Mouse (Mus musculus) small intestine, adult 2 months (tissue): ENCODE measurements around the gene Olfr643.

ENCODE experiments used
- CTCF ChIP-seq: fragments of 200-500 bp; IDR thresholded peaks from 2 replicates; pipeline ENCODE4 v1.5.1; 2012; ENCODE audit warnings: low read depth, mild to moderate bottlenecking, control low read depth, inconsistent platforms, low read length, moderate library complexity, mixed read lengths; ENCODE audit not compliant: insufficient replicate concordance, insufficient read length; ENCODE audit errors: extremely low read depth
- POLR2A ChIP-seq: fragments of 200-500 bp; IDR thresholded peaks from 2 replicates; pipeline ENCODE4 v1.6.1; 2012; ENCODE audit warnings: low read depth, mild to moderate bottlenecking, control low read depth, inconsistent platforms, low read length, moderate library complexity

DNA sequence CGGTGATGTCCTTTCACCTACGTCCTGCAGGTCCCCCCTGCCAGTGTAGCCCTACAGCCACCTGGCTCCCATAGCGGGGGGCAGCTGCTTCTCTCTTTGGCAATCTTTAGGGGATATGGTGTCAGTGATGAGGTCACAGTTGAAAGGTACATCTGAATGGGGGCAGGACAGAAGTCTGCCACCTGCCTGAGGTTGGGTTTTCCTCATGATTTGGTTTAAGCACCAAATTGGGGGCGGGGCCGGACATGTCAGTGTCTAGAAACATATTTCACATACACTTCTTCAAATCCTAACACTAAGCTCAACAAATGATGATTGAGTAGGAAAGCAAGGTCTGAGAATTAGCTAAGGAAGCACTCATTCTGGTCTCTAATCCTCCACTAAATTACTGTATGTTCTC, 7.5 kb downstream of the Olfr643 start, which contains the start of gene Ubqln5:
- no peak for TF ChIP-seq CTCF
- no peak for TF ChIP-seq POLR2A
